Mouse (Mus musculus): Measurements from ENCODE around the gene Olfr495. TPM values are rescaled to one million over a fixed set of nuclear protein-coding genes. Genes with fewer than 3 reads are reported as not detected.

The Olfr495 gene
- polyA plus RNA-seq (2015; fragmentation: Nextera tagmentation; extraction: Ambion mirVana): not detected in 2 replicates

GRCm38 (mm10) chr7:108392867-108393266 is at the start of gene Olfr495:
Olfr495 (plus strand) TSS chr7:108393167.
- H3K9ac ChIP-seq: no peak within 1 kb of the TSS
- H3K4me1 ChIP-seq: no peaks in the 10 kb centered on the region
- H3K27ac ChIP-seq: no peak within 1 kb of the TSS
- no peaks in the 10 kb centered on the region for H3K27me3 ChIP-seq (replicated peaks)
- H3K4me3 ChIP-seq: no peak within 1 kb of the TSS
- H3K36me3 ChIP-seq (replicated peaks): no peaks in the 10 kb centered on the region
- no peak for ATAC-seq (replicated peaks)
- no peaks in the 10 kb centered on the region for H3K9me3 ChIP-seq
- no peak within 1 kb of the TSS for H3K4me2 ChIP-seq
- 79% methylated on average over 1 of the region's 1 CpGs for WGBS

GRCm38 (mm10) chr7:108346879-108347278 is 46.1 kb upstream of the Olfr495 start, which contains the start of gene Olfr493:
Olfr493 (minus strand) TSS chr7:108346979.
- H3K4me3 ChIP-seq: no peak within 1 kb of the TSS
- WGBS: 78% methylated on average over 1 of the region's 1 CpGs
- H3K27ac ChIP-seq: no peak within 1 kb of the TSS
- H3K9ac ChIP-seq: no peak within 1 kb of the TSS
- no peaks in the 10 kb centered on the region for H3K36me3 ChIP-seq (replicated peaks)
- no peaks in the 10 kb centered on the region for H3K27me3 ChIP-seq (replicated peaks)
- no peaks in the 10 kb centered on the region for H3K9me3 ChIP-seq
- H3K4me2 ChIP-seq: no peak within 1 kb of the TSS
- H3K4me1 ChIP-seq: no peaks in the 10 kb centered on the region
- ATAC-seq (replicated peaks): no peak

- Histone ChIP-seq H3K9ac (no peak within 1 kb of the TSS), H3K27ac (no peak within 1 kb of the TSS), H3K4me3 (no peak within 1 kb of the TSS), H3K36me3 (replicated peaks) (no peaks in the 10 kb centered on the region), H3K4me1 (no peaks in the 10 kb centered on the region), H3K27me3 (replicated peaks) (no peaks in the 10 kb centered on the region), H3K4me2 (no peak within 1 kb of the TSS), H3K9me3 (no peaks in the 10 kb centered on the region)
- WGBS: 83% methylated on average over 3 of the region's 3 CpGs
- no peak for ATAC-seq (replicated peaks)
Measured at GRCm38 (mm10) chr7:108365035-108365434, 27.9 kb upstream of the Olfr495 start, which contains the start of gene Olfr494. Olfr494 (plus strand) TSS chr7:108365335.

- no peaks in the 10 kb centered on the region for H3K9me3 ChIP-seq
- no peak within 1 kb of the TSS for H3K4me3 ChIP-seq
- 88% methylated on average over 2 of the region's 2 CpGs for WGBS
- ATAC-seq (replicated peaks): no peak
- H3K27me3 ChIP-seq (replicated peaks): no peaks in the 10 kb centered on the region
- H3K9ac ChIP-seq: no peak within 1 kb of the TSS
- no peaks in the 10 kb centered on the region for H3K4me1 ChIP-seq
- H3K27ac ChIP-seq: no peak within 1 kb of the TSS
- H3K36me3 ChIP-seq (replicated peaks): no peaks in the 10 kb centered on the region
- no peak within 1 kb of the TSS for H3K4me2 ChIP-seq
Measured at GRCm38 (mm10) chr7:108420121-108420520, 27.2 kb downstream of the Olfr495 start, which contains the start of gene Olfr497. Olfr497 (plus strand) TSS chr7:108420421.

Other genes with a start within 250 kb of the Olfr495 start
- not detected in 2 replicates for gene Olfr485, start 233.3 kb upstream of the Olfr495 start, polyA plus RNA-seq (2015; fragmentation: Nextera tagmentation; extraction: Ambion mirVana)
- gene Olfr486, start 220.4 kb upstream of the Olfr495 start, polyA plus RNA-seq (2015; fragmentation: Nextera tagmentation; extraction: Ambion mirVana): not detected in 2 replicates
- gene Olfr487, start 178.5 kb upstream of the Olfr495 start, polyA plus RNA-seq (2015; fragmentation: Nextera tagmentation; extraction: Ambion mirVana): not detected in 2 replicates
- gene Olfr488, start 134.8 kb upstream of the Olfr495 start, polyA plus RNA-seq (2015; fragmentation: Nextera tagmentation; extraction: Ambion mirVana): not detected in 2 replicates
- gene Olfr490, start 104.2 kb upstream of the Olfr495 start, polyA plus RNA-seq (2015; fragmentation: Nextera tagmentation; extraction: Ambion mirVana): not detected in 2 replicates
- gene Olfr491, start 79.7 kb upstream of the Olfr495 start, polyA plus RNA-seq (2015; fragmentation: Nextera tagmentation; extraction: Ambion mirVana): not detected in 2 replicates
- not detected in 2 replicates for gene Olfr492, start 69.5 kb upstream of the Olfr495 start, polyA plus RNA-seq (2015; fragmentation: Nextera tagmentation; extraction: Ambion mirVana)
- gene Olfr493, start 46.2 kb upstream of the Olfr495 start, polyA plus RNA-seq (2015; fragmentation: Nextera tagmentation; extraction: Ambion mirVana): not detected in 2 replicates
- not detected in 2 replicates for gene Olfr494, start 27.8 kb upstream of the Olfr495 start, polyA plus RNA-seq (2015; fragmentation: Nextera tagmentation; extraction: Ambion mirVana)
- not detected in 2 replicates for gene Olfr497, start 27.3 kb downstream of the Olfr495 start, polyA plus RNA-seq (2015; fragmentation: Nextera tagmentation; extraction: Ambion mirVana)
- gene Olfr498, start 72.2 kb downstream of the Olfr495 start, polyA plus RNA-seq (2015; fragmentation: Nextera tagmentation; extraction: Ambion mirVana): not detected in 2 replicates
- not detected in 2 replicates for gene Olfr502, start 131.9 kb downstream of the Olfr495 start, polyA plus RNA-seq (2015; fragmentation: Nextera tagmentation; extraction: Ambion mirVana)
- gene Olfr503, start 151.4 kb downstream of the Olfr495 start, polyA plus RNA-seq (2015; fragmentation: Nextera tagmentation; extraction: Ambion mirVana): not detected in 2 replicates
- not detected in 2 replicates for gene Olfr504, start 172.6 kb downstream of the Olfr495 start, polyA plus RNA-seq (2015; fragmentation: Nextera tagmentation; extraction: Ambion mirVana)
- gene Olfr506, start 217.6 kb downstream of the Olfr495 start, polyA plus RNA-seq (2015; fragmentation: Nextera tagmentation; extraction: Ambion mirVana): not detected in 2 replicates
- gene Olfr507, start 228.6 kb downstream of the Olfr495 start, polyA plus RNA-seq (2015; fragmentation: Nextera tagmentation; extraction: Ambion mirVana): not detected in 2 replicates
- not detected in 2 replicates for gene Olfr508, start 236.8 kb downstream of the Olfr495 start, polyA plus RNA-seq (2015; fragmentation: Nextera tagmentation; extraction: Ambion mirVana)